Mouse (Mus musculus): ENCODE measurements around the gene Pik3c2g.

Pik3c2g gene

DNA sequence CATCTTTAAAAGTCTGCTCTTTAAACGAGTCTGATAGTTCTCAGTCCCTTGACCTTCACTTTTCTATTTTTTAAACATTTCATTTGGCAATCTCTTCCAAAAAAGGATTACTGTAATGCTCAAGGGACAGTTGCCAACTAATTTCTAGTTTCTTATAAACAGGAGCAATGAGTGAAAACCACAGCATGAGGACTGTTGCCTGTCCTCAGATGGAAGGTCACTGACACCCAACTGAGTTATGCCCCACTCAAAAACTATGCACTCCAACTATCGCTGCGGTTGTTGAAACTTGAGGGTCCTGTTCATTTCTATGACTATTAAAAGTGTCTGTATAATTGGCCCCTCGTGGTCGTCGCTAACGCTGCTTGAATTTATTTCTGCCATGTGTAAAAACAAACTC, 252.9 kb downstream of the Pik3c2g start:
- no peak for DNase-seq (ENCODE audit: low read depth in 2 of 2, low spot score in 2 of 2)

DNA sequence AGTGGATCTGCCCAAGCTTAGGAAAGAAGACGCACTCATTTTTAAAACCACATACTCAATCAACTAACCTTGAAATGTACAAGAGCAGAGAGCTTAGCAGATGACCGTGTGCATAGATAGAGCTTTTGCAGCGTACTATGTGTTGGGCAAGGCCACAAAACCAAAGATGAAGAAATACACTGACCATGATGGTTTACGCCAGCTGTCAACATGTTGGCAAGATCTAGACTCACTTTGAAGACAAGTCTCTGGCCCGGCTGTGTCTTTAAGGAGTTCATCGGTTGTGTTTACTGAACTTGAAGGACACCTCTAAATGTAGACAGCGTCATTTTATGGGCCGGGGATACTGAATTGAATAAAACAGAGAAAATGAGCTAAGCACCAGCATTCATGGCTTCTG, 254.3 kb downstream of the Pik3c2g start:
- DNase-seq (ENCODE audit: low read depth in 2 of 2, low spot score in 2 of 2), result no peak

DNA sequence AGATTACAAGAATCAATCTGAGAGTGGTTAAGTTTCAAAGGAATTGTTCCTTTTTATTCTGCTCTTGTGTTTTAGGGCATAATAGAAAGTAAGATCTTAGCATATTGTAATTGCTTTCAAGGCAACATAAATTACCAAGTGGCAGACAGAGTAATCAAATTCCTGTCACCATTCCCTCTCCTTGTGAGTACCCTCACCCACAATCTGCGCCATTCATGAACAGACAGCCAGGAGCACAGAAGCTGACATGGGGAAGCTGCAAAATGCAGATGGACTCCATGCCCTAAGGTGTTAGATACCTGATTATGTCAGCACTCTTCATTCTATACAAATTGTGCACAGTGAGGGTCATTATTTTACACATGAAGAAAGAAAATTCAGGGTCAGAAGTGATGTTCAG, 255.6 kb downstream of the Pik3c2g start:
- DNase-seq (ENCODE audit: low read depth in 2 of 2, low spot score in 2 of 2), result no peak

DNA sequence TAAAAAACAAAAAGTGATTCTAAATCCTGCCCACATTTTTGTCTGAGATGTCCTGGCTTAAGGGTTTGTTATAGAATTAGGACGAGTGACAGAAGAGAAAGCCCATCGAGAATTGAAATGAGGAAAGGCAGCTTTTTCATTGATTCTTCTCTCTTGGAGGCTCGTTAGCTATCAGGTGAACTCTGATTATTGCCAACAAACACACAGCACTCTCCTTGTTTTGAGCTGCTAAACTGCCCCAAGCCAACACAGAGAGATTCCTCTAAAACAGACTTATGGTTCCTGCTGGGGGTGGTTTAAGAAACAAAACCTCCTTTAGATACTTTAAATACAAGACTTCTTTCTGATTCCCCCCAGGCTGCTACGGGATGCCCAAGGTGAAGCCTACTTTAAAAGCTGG, 256.5 kb downstream of the Pik3c2g start:
- no peak for DNase-seq (ENCODE audit: low read depth in 2 of 2, low spot score in 2 of 2)

DNA sequence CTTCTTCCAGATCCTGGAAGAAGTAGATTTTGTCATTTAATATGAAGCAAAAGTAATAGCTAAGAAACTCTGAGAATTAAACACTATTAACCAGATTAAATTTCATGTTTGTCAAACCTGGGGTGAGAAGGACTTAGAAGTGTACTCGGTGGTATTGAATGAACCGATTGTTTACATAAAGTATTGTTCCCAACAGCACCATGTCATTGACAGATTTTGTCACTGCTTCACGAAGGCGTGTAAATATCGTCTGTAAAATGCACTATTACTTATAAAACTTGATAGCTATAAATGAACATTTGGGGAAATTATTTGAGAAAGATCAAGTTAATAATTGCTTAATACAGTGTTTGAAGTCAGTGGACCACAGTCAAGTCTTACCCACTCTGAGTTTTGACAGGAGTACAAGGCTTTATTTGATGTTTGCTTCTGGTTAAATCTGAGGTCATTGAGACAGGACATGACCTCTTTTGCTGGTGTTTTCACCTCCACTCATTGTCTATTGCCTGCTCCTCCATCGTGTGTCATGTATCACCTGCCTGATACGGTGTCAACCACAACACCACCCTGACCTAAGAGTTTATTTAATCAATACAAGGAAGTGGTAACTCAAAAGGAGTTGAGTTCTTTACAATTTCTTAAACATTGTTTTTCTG, 260.0 kb downstream of the Pik3c2g start:
- DNase-seq (ENCODE audit: low read depth in 2 of 2, low spot score in 2 of 2), result no peak

DNA sequence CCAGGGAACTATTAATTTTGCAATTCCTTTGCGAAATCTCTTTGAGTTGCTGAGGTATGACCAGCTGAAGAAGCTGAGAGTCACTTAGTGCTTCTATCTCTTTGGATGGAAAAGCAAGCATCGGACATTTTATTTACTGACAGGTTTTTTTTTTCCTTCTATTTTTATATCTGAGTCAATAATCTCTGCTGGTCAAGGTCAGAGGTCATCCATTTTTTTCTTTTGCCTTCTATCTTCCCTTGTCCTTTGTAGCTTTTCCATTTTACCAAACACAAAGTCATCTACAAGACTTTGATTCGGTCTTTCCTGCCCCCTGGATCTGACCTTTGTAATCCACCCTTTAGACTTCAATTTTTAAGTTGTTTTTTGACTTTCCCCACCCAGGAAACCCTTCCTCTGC, 262.9 kb downstream of the Pik3c2g start:
- no peak for DNase-seq (ENCODE audit: low read depth in 2 of 2, low spot score in 2 of 2)

DNA sequence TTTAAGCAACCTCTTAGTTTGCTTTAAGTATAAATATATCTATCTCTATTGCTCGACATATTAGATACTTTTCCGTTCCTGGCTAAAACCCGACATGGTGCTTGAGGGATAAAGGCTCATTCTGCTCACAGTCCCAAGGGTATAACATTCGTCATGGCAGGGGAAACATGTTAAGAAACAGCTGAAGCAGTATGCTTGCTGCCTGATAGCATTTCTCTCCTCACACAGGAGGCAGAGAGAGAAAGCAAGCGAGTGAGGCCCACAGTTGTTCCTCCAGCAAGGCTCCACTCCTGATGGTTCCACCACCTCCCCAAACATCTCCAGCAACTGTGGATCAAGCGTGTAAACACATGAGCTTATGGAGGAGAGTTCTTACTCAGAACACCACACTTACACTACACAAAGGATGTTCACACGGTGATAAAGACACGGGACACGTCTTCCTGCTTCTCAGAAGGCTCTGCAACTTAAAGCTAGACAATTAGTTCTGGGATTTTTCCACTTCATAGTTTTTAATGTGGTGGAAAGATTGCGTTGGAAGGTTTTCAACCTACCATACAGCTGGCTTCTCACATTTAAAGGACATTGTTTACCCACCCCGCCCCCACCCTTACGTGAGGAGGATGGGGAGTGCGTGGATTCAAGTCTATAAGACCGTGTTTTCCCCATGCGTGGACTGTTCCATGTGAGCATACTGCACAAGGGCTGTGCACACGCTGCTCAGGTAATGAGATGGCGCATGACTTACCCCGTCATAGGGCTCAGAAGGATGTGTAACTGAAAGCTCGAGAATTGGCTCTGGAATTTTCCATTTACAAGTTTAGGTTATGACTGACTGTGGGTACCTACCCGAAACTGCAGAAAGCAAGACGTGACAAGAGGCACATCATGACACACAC, 264.9 kb downstream of the Pik3c2g start:
- no peak for DNase-seq (ENCODE audit: low read depth in 2 of 2, low spot score in 2 of 2)

DNA sequence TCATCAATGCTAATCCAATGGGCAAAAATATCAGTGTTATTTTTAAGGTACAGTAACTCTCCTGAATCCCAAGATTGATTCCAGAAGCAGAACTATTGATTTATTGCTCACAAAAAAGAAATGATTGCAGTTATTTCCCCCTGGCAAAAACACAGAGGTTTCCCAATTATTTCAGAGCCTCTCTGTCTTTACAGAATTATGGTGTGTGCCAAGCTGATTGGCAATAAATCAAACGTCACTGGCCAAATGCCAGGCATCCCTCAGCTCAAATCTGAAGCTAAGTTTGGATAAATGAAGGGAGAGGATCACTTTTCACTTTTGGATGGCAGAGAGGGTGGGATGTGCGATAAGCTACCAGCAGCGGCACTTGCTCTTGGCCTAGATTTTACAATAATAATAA, 265.8 kb downstream of the Pik3c2g start:
- DNase-seq (ENCODE audit: low read depth in 2 of 2, low spot score in 2 of 2), result no peak

DNA sequence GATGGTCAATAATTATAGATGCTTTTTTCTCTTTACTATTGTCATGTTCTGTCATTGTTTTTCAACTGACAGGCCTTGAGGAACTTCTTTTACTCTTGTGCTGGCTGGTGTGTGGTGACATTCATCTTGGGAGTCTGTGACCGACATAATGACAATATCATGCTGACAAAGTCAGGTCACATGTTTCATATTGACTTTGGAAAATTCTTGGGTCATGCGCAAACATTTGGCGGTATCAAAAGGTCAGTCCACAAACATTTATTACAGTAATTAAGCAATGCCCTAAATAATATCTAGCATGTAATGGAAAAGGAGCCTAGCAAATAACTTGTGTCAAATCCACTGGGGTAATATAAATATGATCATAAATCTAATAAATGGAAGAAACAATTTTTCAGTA, 273.1 kb downstream of the Pik3c2g start:
- no peak for DNase-seq (ENCODE audit: low read depth in 2 of 2, low spot score in 2 of 2)

DNA sequence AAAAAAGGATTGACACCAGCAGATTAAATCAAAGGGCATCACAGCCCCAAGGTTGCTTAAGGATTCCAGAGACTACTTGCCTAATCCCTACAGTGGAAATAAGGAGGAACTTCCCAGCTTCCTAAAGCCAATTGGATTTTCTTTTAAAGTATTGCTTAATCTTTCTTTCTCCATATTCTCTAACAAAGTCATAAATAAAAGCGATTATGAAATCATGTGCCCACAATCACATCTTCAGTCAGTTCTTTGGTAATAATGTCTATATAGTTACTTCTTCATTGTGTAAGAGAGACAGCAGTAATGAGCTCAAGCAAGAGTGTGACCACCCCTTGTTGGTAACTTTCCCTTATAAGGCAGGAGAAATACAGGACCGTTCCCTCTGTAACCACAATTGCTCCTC, 274.5 kb downstream of the Pik3c2g start:
- no peak for DNase-seq (ENCODE audit: low read depth in 2 of 2, low spot score in 2 of 2)

DNA sequence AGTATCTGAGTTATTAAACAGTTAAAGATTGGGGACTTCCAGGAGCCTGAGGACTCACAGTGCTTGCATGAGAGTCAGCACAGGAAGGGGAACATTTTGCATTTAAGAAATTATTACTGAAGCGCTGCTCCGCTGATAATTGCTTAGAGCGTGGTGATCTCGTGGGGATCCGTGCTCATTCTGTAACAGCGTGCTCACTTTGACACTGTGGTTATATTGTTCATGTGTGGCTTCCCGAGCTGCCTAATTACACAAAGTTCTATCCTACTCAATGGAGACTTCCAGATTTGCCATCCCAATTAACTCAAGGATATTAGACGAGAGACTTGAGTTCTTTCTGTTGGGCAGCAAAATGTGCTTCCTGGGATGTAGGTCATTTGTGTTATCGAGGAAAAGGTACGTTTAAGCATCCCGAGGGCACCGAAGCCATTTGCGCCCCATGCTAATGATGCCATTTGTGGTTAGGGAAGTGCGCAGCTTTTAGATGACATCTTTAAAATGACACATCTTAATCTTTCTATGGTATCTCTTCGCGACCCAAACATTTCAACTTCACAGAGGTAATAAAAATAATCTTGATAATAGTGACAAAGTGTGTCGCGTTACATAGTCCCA, 278.1 kb downstream of the Pik3c2g start:
- DNase-seq (ENCODE audit: low read depth in 2 of 2, low spot score in 2 of 2), result no peak

DNA sequence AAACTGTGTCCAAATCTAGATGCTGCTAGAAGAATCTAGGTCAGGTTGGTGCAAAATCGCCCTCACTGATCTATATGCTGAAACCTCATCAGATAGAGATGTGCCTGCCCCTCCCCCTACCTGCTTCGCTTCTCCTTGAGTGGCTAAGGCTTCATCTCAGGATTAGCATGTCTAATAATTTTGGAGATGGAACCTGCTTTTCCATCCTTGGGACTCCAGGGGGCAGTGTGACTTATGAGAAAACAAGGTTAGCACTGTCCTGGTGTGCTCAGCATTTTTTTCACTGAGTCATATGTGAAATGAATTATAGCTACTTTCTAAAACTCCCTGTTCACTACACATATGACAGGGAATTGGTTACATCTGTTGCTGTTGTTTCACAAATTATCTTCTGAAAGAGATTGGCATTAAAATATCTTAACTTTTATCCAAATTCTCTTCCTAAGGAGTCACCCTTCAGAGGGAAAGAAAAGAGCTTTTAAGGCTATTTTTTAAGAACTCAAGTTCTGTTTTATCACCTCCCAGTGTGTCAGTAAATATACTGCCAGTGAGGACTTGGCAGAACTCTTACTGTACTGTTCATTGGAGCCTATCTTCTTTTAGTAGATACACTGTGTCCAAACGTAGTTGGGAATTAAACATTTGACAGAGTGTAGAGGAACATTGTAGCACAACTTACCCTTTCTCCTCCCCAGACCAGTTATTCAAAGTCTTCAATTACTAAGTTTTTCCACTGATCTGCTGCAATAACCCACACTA, 287.6 kb downstream of the Pik3c2g start:
- no peak for DNase-seq (ENCODE audit: low read depth in 2 of 2, low spot score in 2 of 2)

DNA sequence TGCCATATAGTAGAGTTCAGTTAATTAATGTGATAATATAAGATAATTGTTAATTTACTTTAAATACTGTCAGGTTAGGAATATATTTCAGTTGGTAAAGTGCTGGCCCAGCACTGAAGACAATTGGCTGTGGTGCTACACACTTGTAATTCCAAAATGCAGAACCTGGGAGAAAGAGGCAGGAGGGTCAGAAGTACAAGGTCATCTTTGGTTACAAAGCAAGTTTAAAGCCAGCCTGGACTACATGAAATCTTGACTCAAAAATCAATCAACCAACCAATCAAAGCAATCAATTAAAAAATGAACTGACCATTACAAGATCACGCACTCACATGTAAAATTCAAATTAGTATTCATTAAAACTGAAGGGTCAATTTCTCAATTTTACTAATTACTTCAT, 289.7 kb downstream of the Pik3c2g start:
- DNase-seq (ENCODE audit: low read depth in 2 of 2, low spot score in 2 of 2), result no peak

DNA sequence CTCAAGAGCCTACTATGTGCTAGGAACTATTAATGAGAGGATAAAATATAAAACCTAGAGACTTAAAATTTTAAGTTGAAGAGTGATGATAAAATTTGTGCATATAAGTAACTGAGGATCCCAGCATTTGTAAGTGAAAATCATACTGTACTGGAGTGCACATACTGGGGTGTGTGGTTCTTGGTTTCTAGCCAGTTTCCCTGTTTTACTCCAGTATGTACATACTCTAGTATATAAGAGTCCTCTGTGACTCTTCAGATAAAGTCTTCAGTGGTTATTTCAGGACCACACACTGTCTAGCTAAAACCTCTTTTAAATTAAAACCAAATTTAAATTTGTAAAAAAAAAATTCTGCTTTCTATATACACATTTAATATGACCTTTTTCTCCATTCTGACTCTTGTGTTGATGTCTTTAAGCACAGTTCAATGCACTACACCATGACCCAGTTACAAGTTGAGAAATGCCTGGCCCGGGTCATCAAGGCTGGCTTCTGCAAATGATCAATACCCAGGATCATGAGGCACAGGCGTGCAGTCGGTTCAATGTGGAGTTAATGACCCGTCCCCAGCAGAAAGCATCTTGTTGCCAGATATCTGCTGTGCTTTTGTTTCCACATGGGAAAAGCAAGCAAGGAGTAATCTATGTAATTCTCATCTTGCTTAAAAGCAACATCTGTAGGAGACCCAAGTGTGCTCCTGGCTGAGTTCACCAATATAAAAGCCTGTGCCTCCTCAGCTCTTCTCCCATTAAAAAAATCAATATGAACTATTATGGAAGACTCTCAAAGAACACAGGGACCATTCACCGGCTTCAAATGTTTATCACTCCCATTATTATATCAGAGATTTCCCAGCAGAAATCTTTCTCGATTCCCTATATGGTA, 290.7 kb downstream of the Pik3c2g start:
- DNase-seq (ENCODE audit: low read depth in 2 of 2, low spot score in 2 of 2), result no peak

DNA sequence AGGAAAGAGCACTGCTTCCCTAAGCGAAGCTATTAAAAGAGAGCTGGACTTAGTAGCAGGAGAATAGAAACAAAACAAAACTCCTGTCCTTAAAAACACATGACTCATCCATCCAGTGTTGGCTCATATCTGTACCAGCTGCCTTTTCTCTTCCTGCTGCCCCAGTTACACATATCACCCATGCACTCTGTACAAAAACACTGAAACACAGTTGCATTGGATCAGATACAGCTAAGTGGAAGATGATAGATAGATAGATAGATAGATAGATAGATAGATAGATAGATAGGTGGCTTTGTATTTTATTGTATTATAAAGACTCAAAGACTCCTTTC, 291.3 kb downstream of the Pik3c2g start:
- DNase-seq (ENCODE audit: low read depth in 2 of 2, low spot score in 2 of 2), result no peak

DNA sequence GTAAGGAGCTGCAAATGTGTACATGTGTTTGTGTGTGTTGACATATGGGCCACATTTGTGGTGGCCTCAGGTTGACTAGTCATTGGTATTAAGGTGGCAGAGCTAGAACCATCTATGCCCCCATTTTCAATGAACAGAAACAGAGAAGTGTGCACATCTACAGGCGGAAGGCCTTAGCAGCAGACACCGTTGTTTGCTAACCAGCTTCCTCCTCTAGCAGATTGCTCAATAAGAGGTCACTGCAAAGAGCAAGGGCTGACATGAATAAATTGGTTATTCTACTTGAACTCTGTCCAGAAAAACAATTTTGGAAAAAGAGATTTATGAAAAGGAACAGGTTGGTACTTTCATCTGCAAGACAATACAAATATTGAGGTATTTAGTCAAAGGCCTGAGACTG, 295.1 kb downstream of the Pik3c2g start:
- no peak for DNase-seq (ENCODE audit: low read depth in 2 of 2, low spot score in 2 of 2)

DNA sequence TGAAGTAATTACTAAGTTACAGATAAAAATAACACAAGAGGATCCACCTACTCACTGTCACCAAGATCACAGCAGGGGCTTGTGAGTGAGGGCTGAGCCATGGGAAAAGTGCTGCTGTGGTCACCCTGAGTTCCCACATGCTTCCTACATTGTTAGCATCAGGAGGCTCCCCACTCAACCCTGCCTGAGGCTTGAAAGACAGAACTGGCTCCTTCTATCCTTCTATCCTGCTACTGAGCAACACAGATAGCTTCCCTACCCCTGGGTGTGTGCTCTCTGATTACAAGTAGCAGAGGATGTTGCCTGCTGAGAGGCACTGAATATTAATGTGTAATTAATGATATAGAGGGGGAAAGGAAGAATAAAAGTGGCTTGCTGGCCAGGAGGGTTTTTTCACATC, 300.2 kb downstream of the Pik3c2g start:
- DNase-seq (ENCODE audit: low read depth in 2 of 2, low spot score in 2 of 2), result no peak

DNA sequence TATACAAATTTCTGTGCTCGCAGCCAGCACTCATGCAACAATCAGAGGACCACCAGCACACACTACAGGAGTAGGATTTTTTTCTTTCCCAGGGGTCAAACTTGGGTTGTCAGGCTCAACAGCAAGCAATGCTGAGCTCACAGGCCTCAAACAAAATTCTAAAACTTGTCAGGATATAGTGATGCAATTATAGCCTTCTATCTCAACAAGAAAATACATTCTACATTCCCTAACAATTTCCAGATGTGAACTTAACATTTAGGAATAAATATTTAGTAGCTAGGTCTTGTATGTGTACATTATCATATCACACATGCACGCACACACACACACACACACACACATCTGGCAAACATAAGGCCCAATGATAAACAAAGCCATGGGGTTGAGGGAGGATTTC, 308.6 kb downstream of the Pik3c2g start:
- DNase-seq (ENCODE audit: low read depth in 2 of 2, low spot score in 2 of 2), result no peak

DNA sequence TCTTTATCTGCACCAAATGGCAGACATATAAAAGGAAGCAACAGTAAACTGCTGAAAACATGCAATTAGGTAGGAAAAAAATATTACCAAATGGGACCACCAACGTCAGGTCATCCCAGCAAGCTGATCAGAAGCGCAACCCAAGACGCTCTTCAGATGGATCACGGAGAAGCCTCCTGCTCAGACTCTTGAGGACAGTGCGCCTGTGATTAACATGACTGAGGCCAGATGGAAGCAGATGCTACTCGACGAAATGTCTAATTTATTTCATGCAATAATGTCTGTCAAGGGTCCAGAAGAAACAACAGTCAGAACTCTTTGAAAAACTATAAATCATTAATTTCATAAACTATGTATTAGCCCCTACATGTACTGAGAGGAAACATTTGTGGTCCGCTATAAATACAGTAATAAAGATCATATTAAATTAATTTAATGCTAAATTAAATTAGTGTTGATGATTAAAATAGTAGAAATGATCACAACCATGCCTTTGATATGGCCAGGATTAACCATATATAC, 312.7 kb downstream of the Pik3c2g start:
- DNase-seq (ENCODE audit: low read depth in 2 of 2, low spot score in 2 of 2), result no peak

DNA sequence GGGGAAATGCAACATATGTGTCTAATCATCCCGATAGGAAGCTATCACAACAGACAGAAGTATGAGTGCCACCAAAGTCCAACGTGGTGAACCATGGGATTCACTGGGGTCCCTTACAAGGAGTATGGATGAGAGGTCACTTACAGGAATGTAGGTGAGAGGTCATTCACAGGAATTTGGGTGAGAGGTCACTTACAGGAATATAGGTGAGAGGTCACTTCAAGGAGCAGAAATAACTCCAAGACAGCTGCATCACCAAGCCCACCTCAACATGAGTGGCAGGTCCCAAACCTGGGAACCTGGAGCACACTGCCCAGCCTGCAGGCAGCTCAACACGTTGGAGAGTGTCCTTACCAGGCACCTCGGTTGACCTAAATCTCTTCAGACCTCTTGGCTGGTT, 314.8 kb downstream of the Pik3c2g start:
- DNase-seq (ENCODE audit: low read depth in 2 of 2, low spot score in 2 of 2), result no peak

DNA sequence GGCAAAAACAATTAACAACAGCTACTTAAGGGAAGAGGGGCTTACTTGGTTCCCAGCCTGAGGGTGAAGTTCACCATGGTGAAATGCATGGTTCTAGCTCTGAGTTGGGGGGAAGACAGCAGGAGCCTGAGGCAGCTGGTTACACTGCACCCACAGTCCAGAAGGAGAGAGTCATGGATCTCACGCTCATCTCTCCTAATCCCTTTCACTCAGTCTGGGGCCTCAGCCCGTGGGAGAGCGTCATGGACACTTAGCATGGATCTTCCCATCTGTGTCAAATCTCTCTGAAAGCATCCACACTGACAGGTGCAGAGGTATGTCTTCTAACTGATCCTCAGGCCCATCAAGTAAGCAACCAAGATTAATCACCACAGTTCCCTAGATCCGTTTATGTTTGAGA, 320.1 kb downstream of the Pik3c2g start:
- no peak for DNase-seq (ENCODE audit: low read depth in 2 of 2, low spot score in 2 of 2)

All from CD8-positive naive resting alpha-beta T cell, adult 2 months (primary cell).